7 mouse cellular contexts compared by ENCODE assay signal in genomic region chr4:135271881-135272616, GRCm38 (mm10). TPM values are rescaled to one million over a fixed set of nuclear protein-coding genes. Genes with fewer than 3 reads are reported as not detected.
DNase-seq lines count a peak whose midpoint lies in the region; ATAC-seq and TF ChIP-seq lines count a peak whose summit lies in the region.

No protein-coding gene starts in this region.

- peak overlapping the region; percentile 94 for H3K9ac ChIP-seq in heart, embryonic 16.5 days (ENCODE audit: low read length)

- peak overlapping the region; percentile 93 for H3K4me3 ChIP-seq in G1E (ENCODE audit: low read depth, low read length)
- H3K4me3 ChIP-seq in erythroblast, embryonic 14.5 days (replicated peaks) = peak overlapping the region; percentile 78
- H3K4me3 ChIP-seq in heart, embryonic 16.5 days (ENCODE audit: low read length) = peak overlapping the region; percentile 89
- H3K4me3 ChIP-seq in macrophage (ENCODE audit: inconsistent target) = peak overlapping the region; percentile 92
- peak overlapping the region; percentile 82 for H3K4me3 ChIP-seq in spleen, adult 2 months (ENCODE audit: extremely low read depth, insufficient read depth, insufficient read length)

- no peaks in the 10 kb centered on the region for H3K9me3 ChIP-seq in G1E (replicated peaks)
- H3K9me3 ChIP-seq in erythroblast, embryonic 14.5 days (ENCODE audit: control insufficient read depth, low read length) = no peaks in the 10 kb centered on the region
- H3K9me3 ChIP-seq in heart, embryonic 16.5 days (replicated peaks; ENCODE audit: control insufficient read depth, low read length) = no peaks in the 10 kb centered on the region

- under 1% methylated on average over 66 of the region's 67 CpGs for WGBS in heart, embryonic 16.5 days
- under 1% methylated on average over 66 of the region's 67 CpGs for WGBS in macrophage (ENCODE audit: missing documents)
- under 1% methylated on average over 66 of the region's 67 CpGs for WGBS in spleen, adult 2 months

- peaks cover 62% of the 10 kb centered on the region for H3K4me1 ChIP-seq in G1E (ENCODE audit: insufficient read depth, low read depth, low read length)
- peaks cover 78% of the 10 kb centered on the region for H3K4me1 ChIP-seq in erythroblast, embryonic 14.5 days (ENCODE audit: control insufficient read depth)
- peaks cover 40% of the 10 kb centered on the region for H3K4me1 ChIP-seq in heart, embryonic 16.5 days (ENCODE audit: control insufficient read depth, insufficient read depth, low read length)
- H3K4me1 ChIP-seq in spleen, adult 2 months (ENCODE audit: control insufficient read depth, insufficient read depth, insufficient read length) = peaks cover 27% of the 10 kb centered on the region; the same call in 1 of the 2 replicates

- TF ChIP-seq CTCF in G1E (IDR thresholded peaks at IDR 0.05; ENCODE audit: low read depth, low read length) = no peak
- 0 out of 2 replicates have a peak, but pooled peaks have one; percentile 0 for TF ChIP-seq CTCF in spleen, adult 2 months (IDR thresholded peaks at IDR 0.05; ENCODE audit: extremely low read depth, insufficient read depth, insufficient read length, insufficient replicate concordance)

- peaks cover 35% of the 10 kb centered on the region for H3K36me3 ChIP-seq in G1E (replicated peaks)
- peaks cover 43% of the 10 kb centered on the region for H3K36me3 ChIP-seq in erythroblast, embryonic 14.5 days (ENCODE audit: control insufficient read depth)
- H3K36me3 ChIP-seq in heart, embryonic 16.5 days (ENCODE audit: control insufficient read depth, insufficient read depth) = no peaks in the 10 kb centered on the region
- H3K36me3 ChIP-seq in macrophage (ENCODE audit: inconsistent target) = no peaks in the 10 kb centered on the region
- H3K36me3 ChIP-seq in spleen, adult 2 months (ENCODE audit: control insufficient read depth, insufficient read depth, low read length) = peaks cover 1% of the 10 kb centered on the region; the same call in 1 of the 2 replicates

- peaks cover 50% of the 10 kb centered on the region for H3K79me2 ChIP-seq in macrophage (ENCODE audit: inconsistent target)

- peak overlapping the region; percentile 82 for H3K4me2 ChIP-seq in heart, embryonic 16.5 days (ENCODE audit: low read depth, low read length)

- DNase-seq in G1E (ENCODE audit: low spot score) = peak; percentile 48
- DNase-seq in adrenal gland, postnatal 36 days = peak; percentile 72 to 82
- DNase-seq in kidney, postnatal 14 days = peak; percentile 77
- DNase-seq in spleen, adult 2 months (ENCODE audit: low read depth in 1 of 2, low spot score in 2 of 2) = peak in 1 of 2 experiments; percentile 42

- H3K27ac ChIP-seq in heart, embryonic 16.5 days (ENCODE audit: low read length) = peak overlapping the region; percentile 99
- H3K27ac ChIP-seq in macrophage = peak overlapping the region; percentile 84
- H3K27ac ChIP-seq in spleen, adult 2 months (ENCODE audit: insufficient read depth, low read length) = peak overlapping the region; percentile 85

- no peak for ATAC-seq in G1E (ENCODE audit: extremely low read depth, insufficient number of reproducible peaks, low FRiP score, poor library complexity, severe bottlenecking)
- ATAC-seq in heart, embryonic 16.5 days (replicated peaks; ENCODE audit: extremely low read depth, insufficient read depth, low FRiP score) = peak; percentile 39

- no peak for TF ChIP-seq POLR2A in spleen, adult 2 months (IDR thresholded peaks at IDR 0.05; ENCODE audit: low read depth, low read length)

- H3K27me3 ChIP-seq in G1E (ENCODE audit: insufficient read depth, low read length) = no peaks in the 10 kb centered on the region
- H3K27me3 ChIP-seq in erythroblast, embryonic 14.5 days (ENCODE audit: control insufficient read depth) = no peaks in the 10 kb centered on the region
- no peaks in the 10 kb centered on the region for H3K27me3 ChIP-seq in heart, embryonic 16.5 days (ENCODE audit: control insufficient read depth, insufficient read depth, low read length)
- no peaks in the 10 kb centered on the region for H3K27me3 ChIP-seq in spleen, adult 2 months (ENCODE audit: control insufficient read depth, insufficient read depth, low read length)

RNA-seq across cellular contexts. Expression of gene Clic4, which starts 0.6 kb away (rescaled TPM):
- total RNA-seq in G1E (2014; fragmentation: Nextera tagmentation) (172 and 176 TPM in 2 replicates), G1E (2017) (115 and 125 TPM in 2 replicates)
- polyA plus RNA-seq in G1E (2012) (37.3 and 38.1 TPM in 2 replicates), macrophage (2018) (149 to 188 TPM (median 173 TPM) in 3 replicates)
- 100 to 1,000 TPM in 1 of 2 experiments, 10 to 100 TPM in 1; 73.1 to 114 TPM for total RNA-seq in adrenal gland, postnatal 36 days (2021)
- 3.6 and 3.8 TPM in 2 replicates for polyA plus RNA-seq in erythroblast, embryonic 14.5 days (2012)
- 289 and 296 TPM in 2 replicates for polyA plus RNA-seq in heart, embryonic 16.5 days (2015; fragmentation: Nextera tagmentation; extraction: Ambion mirVana)
- 1,000 to 10,000 TPM in 4 of 26 experiments, 100 to 1,000 TPM in 12, 10 to 100 TPM in 10; 44.7 to 1,202 (median 255) TPM for total RNA-seq in macrophage (2018; cell fraction: chromatin; rRNA removed)
- total RNA-seq in macrophage (2018; cell fraction: cytosol; rRNA removed) = 1,000 to 10,000 TPM in 1 of 26 experiments, 100 to 1,000 TPM in 25; 181 to 1,494 (median 243) TPM
- total RNA-seq in macrophage (2018; cell fraction: nucleus; rRNA removed) = 1,000 to 10,000 TPM in 4 of 26 experiments, 100 to 1,000 TPM in 21, 10 to 100 TPM in 1; 96.8 to 1,122 (median 483) TPM
- 34.7 and 40.8 TPM in 2 replicates for polyA plus RNA-seq in spleen, adult 2 months (2012; rRNA removed)
